Mouse (Mus musculus) midbrain, embryonic 13.5 days (tissue): ENCODE data around the gene Tigd4. TPM values are rescaled to one million over a fixed set of nuclear protein-coding genes. Genes with fewer than 3 reads are reported as not detected.
A peak's percentile ranks its signal among the peaks of the same experiment; 100 is the strongest.
"Not testable (repeated sequence)": the region's sequence is repeated elsewhere in the genome, so short reads cannot be mapped to it uniquely, and the experiment has no call there.

Source experiments
- ATAC-seq: fragments of 200-750 bp; cut with Nextera tagmentation; 2 replicates; pipeline ENCODE4 v1.8.0; 2017; ENCODE audit warnings: mild to moderate bottlenecking, moderate TSS enrichment, moderate library complexity
- H3K27ac ChIP-seq: fragments of 300-500 bp; sonication (generic); 2 replicates; pipeline ENCODE4 v1.5.1; 2015; ENCODE audit warnings: inconsistent platforms, mild to moderate bottlenecking, moderate library complexity
- H3K27me3 ChIP-seq: fragments of 300-500 bp; sonication (generic); 2 replicates; pipeline ENCODE4 v1.6.1; 2015; ENCODE audit warnings: mild to moderate bottlenecking, inconsistent platforms
- H3K36me3 ChIP-seq: fragments of 300-500 bp; sonication (generic); 2 replicates; pipeline ENCODE4 v1.6.1; 2015; ENCODE audit warnings: mild to moderate bottlenecking, inconsistent platforms
- H3K4me1 ChIP-seq: fragments of 300-500 bp; sonication (generic); replicated peaks from 2 replicates; pipeline ENCODE4 v1.6.1; 2015; ENCODE audit warnings: inconsistent platforms
- H3K4me2 ChIP-seq: fragments of 300-500 bp; sonication (generic); replicated peaks from 2 replicates; pipeline ENCODE4 v1.6.1; 2015; ENCODE audit warnings: moderate library complexity, mild to moderate bottlenecking, inconsistent platforms
- H3K4me3 ChIP-seq: fragments of 300-500 bp; sonication (generic); replicated peaks from 2 replicates; pipeline ENCODE4 v1.5.1; 2015; ENCODE audit warnings: mild to moderate bottlenecking, inconsistent platforms
- H3K9ac ChIP-seq: fragments of 300-500 bp; sonication (generic); replicated peaks from 2 replicates; pipeline ENCODE4 v1.6.1; 2015; ENCODE audit warnings: mild to moderate bottlenecking, inconsistent platforms
- H3K9me3 ChIP-seq: fragments of 300-500 bp; sonication (generic); 2 replicates; pipeline ENCODE4 v1.6.1; 2016; ENCODE audit warnings: mild to moderate bottlenecking, inconsistent platforms
- WGBS: fragments of 180-500 bp; shearing (Covaris S2); methylation state at CpG from one replicate; pipeline ENCODE4 v1.1.7; 2015; 5-methylcytosine and 5-hydroxymethylcytosine counted together
- polyA plus RNA-seq: library from polyadenylated mRNA; unstranded; fragments of >200 nt; fragmentation: Nextera tagmentation; extraction: Ambion mirVana; gene quantifications from 2 replicates; pipeline ENCODE4 v1.2.1, GENCODE M21; 2015

Tigd4 gene
- not detected in 2 replicates for polyA plus RNA-seq

DNA sequence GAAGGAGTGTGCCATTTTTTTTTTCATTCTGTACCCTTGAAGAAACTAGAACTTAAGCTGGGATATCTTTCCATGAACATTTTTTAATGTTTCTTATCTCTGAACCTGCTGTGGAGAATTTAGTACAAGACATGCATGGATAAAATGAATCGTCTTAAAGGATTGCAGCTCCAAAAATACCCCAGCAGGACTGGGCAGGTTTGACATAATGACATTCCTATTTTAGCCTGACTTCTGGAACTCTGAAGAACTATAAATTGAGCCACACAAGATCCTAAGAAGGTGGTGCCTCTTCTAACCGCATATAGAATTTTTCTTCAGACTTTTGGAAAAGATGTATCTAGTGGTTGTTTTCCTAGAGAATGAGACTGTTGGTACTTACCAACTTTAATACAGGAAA lies at the start of gene Tigd4:
Gene Tigd4 (plus strand): TSS at position 301 of the 400 bp plus-strand sequence.
- Histone ChIP-seq H3K27ac (no peak within 1 kb of the TSS), H3K4me1 (peaks cover 15% of the 10 kb centered on the region), H3K27me3 (peaks cover 37% of the 10 kb centered on the region), H3K4me3 (no peak within 1 kb of the TSS), H3K9me3 (no peaks in the 10 kb centered on the region), H3K36me3 (no peaks in the 10 kb centered on the region), H3K4me2 (no peak within 1 kb of the TSS), H3K9ac (no peak within 1 kb of the TSS)
- no peak for ATAC-seq
- WGBS, result 92% methylated on average over 2 of the region's 2 CpGs

DNA sequence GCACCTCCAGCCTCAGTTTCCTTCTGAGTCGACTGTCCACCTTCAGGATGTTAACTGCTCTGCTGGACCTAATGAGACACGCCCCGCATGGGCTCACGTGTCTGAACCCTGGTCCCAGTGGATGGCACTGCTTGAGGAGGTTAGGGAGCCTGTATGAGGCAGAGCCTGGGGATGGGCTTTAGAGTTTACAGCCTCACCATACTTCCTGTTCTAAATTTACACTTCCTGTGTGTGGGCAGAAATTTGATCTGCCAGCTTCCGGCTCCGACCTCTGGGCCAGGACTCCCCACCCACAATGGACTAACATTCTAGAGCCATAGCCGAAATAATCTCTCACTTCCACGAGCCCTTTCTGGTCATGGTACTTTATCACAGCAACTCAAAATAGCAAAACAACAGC lies 46.2 kb upstream of the Tigd4 start:
- no peak for ATAC-seq
- H3K4me1 ChIP-seq, result no peaks in the 10 kb centered on the region
- no peak overlapping the region for H3K4me3 ChIP-seq
- no peaks in the 10 kb centered on the region for H3K9me3 ChIP-seq
- no peaks in the 10 kb centered on the region for H3K36me3 ChIP-seq
- no peak overlapping the region for H3K27ac ChIP-seq
- 83% methylated on average over 8 of the region's 8 CpGs for WGBS
- H3K4me2 ChIP-seq, result no peak overlapping the region
- no peak overlapping the region for H3K9ac ChIP-seq
- H3K27me3 ChIP-seq, result no peaks in the 10 kb centered on the region

DNA sequence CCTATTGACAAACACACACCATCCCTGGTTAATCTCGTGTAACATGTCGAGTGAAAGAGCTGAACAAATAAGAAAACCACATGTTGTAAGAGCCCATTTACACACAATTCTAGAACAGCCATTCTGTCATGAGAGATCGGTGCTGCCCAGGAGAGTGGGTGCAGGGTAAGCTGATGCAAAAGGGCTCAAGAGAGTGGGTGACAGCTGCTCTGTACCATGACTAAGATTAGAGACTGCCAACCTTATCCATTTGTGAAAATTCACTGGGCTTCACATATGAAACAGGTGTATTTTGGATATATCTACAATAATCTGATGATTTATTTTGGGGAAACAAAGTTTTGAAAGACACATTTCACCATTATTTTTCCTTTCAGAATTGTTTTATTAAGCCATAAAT lies 37.6 kb upstream of the Tigd4 start:
- H3K36me3 ChIP-seq, result no peaks in the 10 kb centered on the region
- H3K27ac ChIP-seq, result no peak overlapping the region
- WGBS, result 90% methylated on average over 3 of the region's 3 CpGs
- no peak overlapping the region for H3K9ac ChIP-seq
- no peaks in the 10 kb centered on the region for H3K4me1 ChIP-seq
- H3K4me3 ChIP-seq, result no peak overlapping the region
- no peak overlapping the region for H3K4me2 ChIP-seq
- no peak for ATAC-seq
- no peaks in the 10 kb centered on the region for H3K9me3 ChIP-seq
- H3K27me3 ChIP-seq, result no peaks in the 10 kb centered on the region

DNA sequence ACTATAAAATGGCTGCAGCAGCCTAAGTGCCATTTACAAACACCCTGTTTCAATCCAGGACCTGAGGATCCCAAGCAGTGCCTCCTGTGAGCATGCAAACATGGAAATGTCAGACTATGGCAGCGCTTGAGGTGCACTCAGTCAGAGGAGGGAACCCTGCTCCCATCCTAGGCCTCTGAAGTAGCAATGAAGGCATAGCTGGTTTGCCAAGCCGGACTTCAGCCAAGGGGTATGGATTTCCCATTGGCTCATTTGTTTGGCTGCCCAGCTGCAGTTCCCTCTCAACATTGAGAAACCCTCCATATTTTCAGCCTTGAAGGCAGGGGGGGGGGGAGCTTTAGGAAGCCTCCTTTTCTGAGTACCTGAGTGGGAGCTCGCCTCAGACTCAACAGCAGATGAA lies 35.1 kb upstream of the Tigd4 start:
- Histone ChIP-seq H3K36me3 (no peaks in the 10 kb centered on the region), H3K4me3 (no peak overlapping the region), H3K27me3 (no peaks in the 10 kb centered on the region), H3K27ac (no peak overlapping the region), H3K4me2 (no peak overlapping the region), H3K9me3 (no peaks in the 10 kb centered on the region), H3K4me1 (no peaks in the 10 kb centered on the region), H3K9ac (no peak overlapping the region)
- 94% methylated on average over 3 of the region's 3 CpGs for WGBS
- ATAC-seq, result no peak

DNA sequence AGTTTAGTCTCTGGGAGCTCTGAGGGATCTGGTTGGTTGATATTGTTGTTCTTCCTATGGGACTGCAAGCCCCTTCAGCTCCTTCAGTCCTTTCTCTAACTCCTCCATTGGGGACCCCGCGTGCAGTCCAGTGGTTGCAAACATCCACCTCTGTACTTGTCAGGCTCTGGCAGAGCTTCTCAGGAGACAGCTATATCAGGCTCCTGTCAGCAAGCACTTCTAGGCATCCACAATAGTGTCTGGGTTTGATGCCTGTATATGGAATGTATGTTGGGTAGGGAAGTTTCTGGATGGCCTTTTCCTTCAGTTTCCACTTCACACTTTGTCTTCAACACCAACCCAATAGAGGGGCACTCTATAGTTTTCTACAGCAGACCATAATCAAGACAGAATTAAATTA lies 30.5 kb upstream of the Tigd4 start:
- not testable (repeated sequence) for H3K27me3 ChIP-seq, H3K4me2 ChIP-seq, ATAC-seq, H3K27ac ChIP-seq, H3K4me3 ChIP-seq, H3K9ac ChIP-seq, H3K4me1 ChIP-seq, H3K36me3 ChIP-seq, H3K9me3 ChIP-seq
- WGBS, result 92% methylated on average over 2 of the region's 2 CpGs

DNA sequence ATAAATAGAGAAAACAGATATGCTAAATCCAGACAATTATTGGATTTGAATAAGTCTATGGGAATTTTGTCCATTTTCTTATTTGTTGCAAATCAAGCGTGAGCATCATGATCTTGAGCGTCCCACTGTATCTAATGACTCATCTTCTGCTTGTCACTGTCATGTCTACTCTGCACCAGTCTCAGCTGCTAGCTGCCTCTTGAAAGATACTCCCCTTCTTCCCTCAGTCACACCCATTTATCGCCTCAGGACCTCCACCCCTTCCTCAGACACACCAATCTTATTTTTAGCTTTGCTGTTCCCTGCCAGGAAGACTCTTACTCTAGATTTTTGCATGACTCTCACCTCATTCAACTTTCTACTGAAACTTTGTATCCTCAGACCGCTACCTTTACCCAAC lies 30.0 kb upstream of the Tigd4 start:
- H3K9ac ChIP-seq, result no peak overlapping the region
- WGBS, result 95% methylated on average over 4 of the region's 4 CpGs

DNA sequence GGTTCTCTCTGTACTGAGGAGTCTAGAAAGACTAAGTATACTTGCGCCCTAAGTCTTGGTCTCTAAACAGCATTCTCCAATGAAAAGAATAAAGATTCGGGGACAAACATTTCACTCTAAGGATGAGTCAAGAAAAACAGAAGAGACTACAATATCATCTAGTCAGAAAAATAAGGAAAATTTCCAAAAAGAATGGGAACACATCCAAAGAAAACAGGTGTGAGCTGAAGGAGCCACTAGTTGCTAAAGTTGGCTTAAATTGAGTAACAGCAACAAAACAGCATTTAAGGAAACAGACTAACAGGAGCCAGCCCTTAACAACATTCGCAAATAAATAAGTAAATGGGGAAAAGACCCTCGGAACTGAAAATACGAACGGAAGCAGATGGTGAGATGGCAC lies 24.8 kb upstream of the Tigd4 start:
- Histone ChIP-seq H3K9ac (no peak overlapping the region), H3K36me3 (no peaks in the 10 kb centered on the region), H3K4me2 (no peak overlapping the region), H3K4me3 (no peak overlapping the region), H3K4me1 (no peaks in the 10 kb centered on the region), H3K27ac (no peak overlapping the region), H3K9me3 (no peaks in the 10 kb centered on the region), H3K27me3 (no peaks in the 10 kb centered on the region)
- 94% methylated on average over 6 of the region's 6 CpGs for WGBS
- ATAC-seq, result no peak

More for the DNA sequence above, 30.0 kb upstream of the Tigd4 start:
- ATAC-seq, result no peak
- H3K27ac ChIP-seq, result no peak overlapping the region
- H3K27me3 ChIP-seq, result no peaks in the 10 kb centered on the region
- no peaks in the 10 kb centered on the region for H3K36me3 ChIP-seq
- H3K4me3 ChIP-seq, result no peak overlapping the region
- no peak overlapping the region for H3K4me2 ChIP-seq
- no peaks in the 10 kb centered on the region for H3K4me1 ChIP-seq
- H3K9me3 ChIP-seq, result no peaks in the 10 kb centered on the region

DNA sequence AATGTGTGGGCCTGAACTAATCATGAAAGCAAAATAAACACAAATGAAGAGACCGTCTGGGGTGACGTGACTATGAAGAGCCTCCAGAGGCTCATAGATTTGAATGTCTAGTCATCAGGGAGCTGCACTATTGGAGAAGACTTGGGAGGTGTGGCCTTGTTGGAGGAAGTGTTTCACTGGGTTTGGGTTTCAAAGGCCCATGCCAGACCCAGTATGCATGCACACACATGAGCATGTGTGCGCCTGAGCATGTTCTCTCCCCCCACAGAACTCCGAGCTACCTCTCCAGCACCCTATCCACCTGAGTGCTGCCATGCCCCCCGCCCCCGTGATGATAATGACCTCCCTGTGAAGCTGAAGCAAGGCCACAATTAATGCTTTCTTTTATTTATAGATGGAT lies 23.8 kb upstream of the Tigd4 start:
- Histone ChIP-seq H3K9me3 (no peaks in the 10 kb centered on the region), H3K9ac (no peak overlapping the region), H3K27ac (no peak overlapping the region), H3K4me3 (no peak overlapping the region), H3K27me3 (no peaks in the 10 kb centered on the region), H3K36me3 (no peaks in the 10 kb centered on the region), H3K4me2 (no peak overlapping the region), H3K4me1 (no peaks in the 10 kb centered on the region)
- 89% methylated on average over 6 of the region's 6 CpGs for WGBS
- no peak for ATAC-seq

DNA sequence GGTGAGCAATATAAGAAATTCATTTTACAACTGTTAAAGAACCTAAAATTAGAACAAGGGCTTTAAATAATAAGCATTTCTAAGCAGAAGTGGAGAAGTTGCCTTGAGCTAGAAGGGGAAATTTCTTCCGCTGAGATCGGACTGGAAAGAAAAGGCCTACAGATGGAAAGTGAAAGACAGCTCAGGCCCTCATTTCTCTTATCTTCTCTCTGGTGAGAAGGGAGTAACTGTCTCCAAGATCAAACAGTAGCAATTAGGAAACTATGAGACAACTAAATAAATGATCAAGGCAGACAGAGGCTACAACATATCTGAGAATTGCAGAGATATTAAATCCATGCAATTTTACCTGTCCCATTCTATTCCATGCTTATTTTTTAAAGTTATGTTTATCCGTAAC lies 22.9 kb upstream of the Tigd4 start:
- no peak for ATAC-seq
- Histone ChIP-seq H3K9ac (no peak overlapping the region), H3K4me1 (no peaks in the 10 kb centered on the region), H3K9me3 (no peaks in the 10 kb centered on the region), H3K27me3 (no peaks in the 10 kb centered on the region), H3K4me3 (no peak overlapping the region), H3K27ac (no peak overlapping the region), H3K4me2 (no peak overlapping the region), H3K36me3 (no peaks in the 10 kb centered on the region)
- 94% methylated on average over 3 of the region's 3 CpGs for WGBS

DNA sequence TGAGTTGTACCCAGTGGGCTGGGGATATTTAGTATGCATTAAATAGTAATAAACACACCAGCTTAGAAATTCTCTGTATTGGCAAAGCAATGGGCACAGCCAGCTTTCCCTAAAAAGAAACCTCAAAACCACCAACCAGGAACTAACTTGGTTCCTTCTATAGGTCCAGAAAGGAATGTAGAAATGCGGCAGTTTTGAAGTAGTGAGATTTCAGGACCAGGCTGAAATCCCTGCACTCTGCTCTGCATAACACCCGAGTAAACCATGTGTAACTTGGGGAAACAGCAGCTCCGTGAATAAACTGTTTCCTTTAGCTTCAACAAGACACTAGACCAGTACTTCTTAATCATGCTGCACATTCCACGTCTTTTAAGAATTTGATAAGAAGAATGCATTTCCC lies 12.7 kb upstream of the Tigd4 start:
- no peak for ATAC-seq
- H3K36me3 ChIP-seq, result no peaks in the 10 kb centered on the region
- no peak overlapping the region for H3K9ac ChIP-seq
- peak overlapping the region; percentile 95 for H3K4me2 ChIP-seq
- no peak overlapping the region for H3K27ac ChIP-seq
- WGBS, result 67% methylated on average over 4 of the region's 4 CpGs
- no peaks in the 10 kb centered on the region for H3K27me3 ChIP-seq
- H3K4me3 ChIP-seq, result peak overlapping the region; percentile 88; the same call in 1 of the 2 replicates
- H3K4me1 ChIP-seq, result peaks cover 31% of the 10 kb centered on the region
- H3K9me3 ChIP-seq, result no peaks in the 10 kb centered on the region

DNA sequence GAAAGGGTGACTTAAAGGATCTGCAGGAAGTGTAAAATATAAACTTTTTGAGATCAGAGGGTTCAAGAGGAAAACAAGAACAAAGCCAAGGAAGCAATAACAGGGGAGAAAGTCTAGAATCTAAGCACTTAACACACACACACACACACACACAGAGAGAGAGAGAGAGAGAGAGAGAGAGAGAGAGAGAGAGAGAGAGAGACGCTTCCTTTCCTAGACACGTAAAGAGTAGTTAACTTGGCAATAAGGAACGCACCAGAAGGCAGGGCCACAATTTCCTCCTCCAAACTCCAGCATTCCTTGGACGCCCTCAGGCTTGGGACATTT lies 11.7 kb upstream of the Tigd4 start:
- no peaks in the 10 kb centered on the region for H3K27me3 ChIP-seq
- WGBS, result 0% methylated on average over 4 of the region's 4 CpGs
- peak overlapping the region; percentile 91 for H3K27ac ChIP-seq
- H3K36me3 ChIP-seq, result no peaks in the 10 kb centered on the region
- H3K9me3 ChIP-seq, result no peaks in the 10 kb centered on the region
- ATAC-seq, result no peak
- peaks cover 31% of the 10 kb centered on the region for H3K4me1 ChIP-seq
- H3K4me2 ChIP-seq, result peak overlapping the region; percentile 95
- H3K9ac ChIP-seq, result peak overlapping the region; percentile 85
- H3K4me3 ChIP-seq, result peak overlapping the region; percentile 88

DNA sequence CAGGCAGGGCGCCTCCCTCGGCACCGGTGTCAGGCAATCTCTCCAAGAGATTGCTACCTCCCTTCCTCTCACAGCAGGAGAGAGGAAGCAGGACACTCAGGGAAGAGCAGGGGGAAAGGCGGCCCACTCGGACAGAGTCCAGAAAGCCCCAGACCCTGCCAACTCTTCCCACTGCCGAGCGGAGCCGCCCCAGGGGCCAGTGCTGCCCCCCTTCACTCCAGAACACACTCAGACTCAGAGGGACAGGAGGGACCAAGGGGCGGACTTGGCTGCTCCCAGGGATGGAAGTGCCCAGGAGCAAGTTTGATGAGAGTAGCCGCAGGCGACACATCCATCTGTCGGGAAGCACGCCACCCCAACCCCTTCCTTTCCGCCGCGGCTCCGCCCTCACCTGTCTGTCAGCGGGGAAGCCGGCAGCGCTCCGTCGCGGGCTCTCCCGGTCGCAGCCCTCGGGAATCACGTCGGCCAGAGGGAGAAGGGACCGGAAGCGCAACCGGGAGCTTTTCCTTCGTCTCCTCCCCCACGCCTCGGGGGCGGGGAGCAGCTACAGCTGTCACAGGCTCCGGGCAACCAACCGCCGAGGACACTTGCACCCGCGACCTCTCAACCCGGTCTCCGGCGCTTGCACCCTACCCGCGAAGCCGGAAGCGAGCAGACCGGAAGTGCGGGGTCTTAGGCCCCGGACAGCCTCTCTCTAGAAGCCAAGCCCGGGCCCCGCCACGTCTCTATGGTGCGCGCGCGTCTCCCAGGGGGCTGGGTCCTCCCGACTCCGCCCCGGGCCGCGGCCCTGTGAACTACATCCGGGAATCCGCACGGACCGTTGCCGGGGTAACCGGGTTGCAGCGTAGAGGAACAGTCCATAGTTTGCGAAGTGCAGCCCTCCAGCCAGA lies 11.1 kb upstream of the Tigd4 start, which contains the start of gene Arfip1:
Gene Arfip1 (minus strand): TSS at position 603 of the 890 bp plus-strand sequence.
- Histone ChIP-seq H3K36me3 (no peaks in the 10 kb centered on the region), H3K9ac (peak within 1 kb of the TSS; percentile 85), H3K9me3 (no peaks in the 10 kb centered on the region), H3K27ac (peak within 1 kb of the TSS; percentile 91), H3K4me1 (peaks cover 31% of the 10 kb centered on the region), H3K4me2 (peak within 1 kb of the TSS; percentile 95), H3K27me3 (no peaks in the 10 kb centered on the region), H3K4me3 (peak within 1 kb of the TSS; percentile 88)
- peak; percentile 100 for ATAC-seq
- under 1% methylated on average over 67 of the region's 70 CpGs for WGBS

DNA sequence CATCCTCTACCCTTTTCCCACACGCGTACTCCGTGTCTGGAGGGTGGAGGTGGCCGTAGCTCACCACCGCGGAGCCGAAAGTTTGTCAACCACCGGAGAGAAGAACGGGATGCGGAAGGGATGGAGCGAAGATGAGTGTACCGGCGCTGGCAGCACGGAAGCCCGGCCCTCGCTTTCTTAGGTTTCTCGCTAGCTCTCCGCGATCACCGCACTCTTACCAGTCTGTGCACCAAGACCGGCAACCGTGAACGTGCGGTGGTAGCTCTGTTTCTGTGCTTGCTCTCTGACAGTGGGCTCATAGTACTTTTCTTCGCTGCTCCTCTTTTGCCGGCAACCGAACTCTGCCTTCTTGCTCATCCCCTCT lies 10.5 kb upstream of the Tigd4 start:
- Histone ChIP-seq H3K4me3 (peak overlapping the region; percentile 88), H3K36me3 (no peaks in the 10 kb centered on the region), H3K27me3 (no peaks in the 10 kb centered on the region), H3K4me2 (peak overlapping the region; percentile 95), H3K9ac (peak overlapping the region; percentile 85), H3K4me1 (peaks cover 31% of the 10 kb centered on the region), H3K9me3 (no peaks in the 10 kb centered on the region), H3K27ac (peak overlapping the region; percentile 91)
- 0% methylated on average over 27 of the region's 27 CpGs for WGBS
- peak; percentile 74; the same call in 1 of the 2 replicates for ATAC-seq
